Mouse (Mus musculus) olfactory bulb, adult 2 months (tissue): ENCODE data around the gene Zfx.

Experiments used
- CTCF ChIP-seq: fragments of 200-500 bp; IDR thresholded peaks from 2 replicates; pipeline ENCODE4 v1.5.1; 2012; ENCODE audit warnings: low read depth, mild to moderate bottlenecking, low read length, moderate library complexity; ENCODE audit not compliant: insufficient read depth
- POLR2A ChIP-seq: fragments of 200-500 bp; IDR thresholded peaks from 2 replicates; pipeline ENCODE4 v1.6.1; 2012; ENCODE audit warnings: mild to moderate bottlenecking, low read depth, low read length, moderate library complexity; ENCODE audit not compliant: insufficient read depth

GRCm38 (mm10) chrX:94118350-94118749 lies 5.2 kb downstream of the Zfx start:
- TF ChIP-seq CTCF (no peak), POLR2A (no peak)
